Mouse (Mus musculus) heart, adult 8-10 months (tissue): ENCODE results near the gene Gper1. TPM values are rescaled to one million over a fixed set of nuclear protein-coding genes. Genes with fewer than 3 reads are reported as not detected.
A peak's percentile ranks its signal among the peaks of the same experiment; 100 is the strongest.

Experiments used
- DNase-seq: peaks from one replicate; pipeline ENCODE4 v3.0.0; 2022; ENCODE audit warnings: low spot score
- total RNA-seq, 4 experiments: library from RNA; stranded (reverse); gene quantifications; 2 replicates each; pipeline ENCODE4 v1.2.4; 2022

Gene Gper1
- total RNA-seq, 4 experiments from 2014 or later, result 1.1 to 1.6 (median 1.3) TPM

DNA sequence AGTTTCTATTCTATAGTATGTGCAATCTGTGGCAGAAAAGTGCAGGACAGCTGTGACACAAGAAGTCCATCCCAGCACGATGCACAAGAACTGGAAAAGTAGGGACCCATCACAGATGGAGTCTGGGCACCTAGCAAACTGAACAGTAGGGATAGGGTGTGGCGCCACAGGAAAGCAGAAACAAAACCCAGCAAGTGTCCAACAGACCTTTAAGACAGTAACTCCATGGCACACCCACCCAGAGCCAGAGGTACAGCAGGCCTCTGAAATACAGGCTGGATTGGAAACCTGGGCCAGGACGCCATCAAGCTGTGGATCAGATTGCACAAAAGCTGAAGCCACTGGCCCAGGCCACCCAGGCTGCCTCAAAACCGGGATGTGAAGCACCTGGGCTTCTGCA lies 20.0 kb downstream of the Gper1 start:
- DNase-seq, result no peak

DNA sequence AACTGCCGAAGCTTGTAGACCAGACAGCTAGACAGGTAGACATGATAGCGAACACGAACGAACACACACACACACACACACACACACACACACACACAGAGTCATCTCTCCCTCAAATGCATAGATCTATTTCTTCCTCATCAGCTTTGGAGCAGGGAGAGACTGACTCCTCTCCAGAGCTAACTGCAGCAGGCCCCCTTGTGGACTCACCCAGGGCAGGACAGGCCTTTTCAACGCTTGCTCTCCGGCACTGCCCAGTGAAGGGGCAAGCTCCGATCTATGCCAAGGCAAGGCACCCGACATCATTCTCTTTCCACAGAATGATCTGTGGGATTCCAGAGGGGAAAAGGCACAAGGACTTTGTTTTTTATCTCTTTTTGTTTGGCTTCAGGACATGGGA lies 22.3 kb downstream of the Gper1 start:
- DNase-seq, result no peak

DNA sequence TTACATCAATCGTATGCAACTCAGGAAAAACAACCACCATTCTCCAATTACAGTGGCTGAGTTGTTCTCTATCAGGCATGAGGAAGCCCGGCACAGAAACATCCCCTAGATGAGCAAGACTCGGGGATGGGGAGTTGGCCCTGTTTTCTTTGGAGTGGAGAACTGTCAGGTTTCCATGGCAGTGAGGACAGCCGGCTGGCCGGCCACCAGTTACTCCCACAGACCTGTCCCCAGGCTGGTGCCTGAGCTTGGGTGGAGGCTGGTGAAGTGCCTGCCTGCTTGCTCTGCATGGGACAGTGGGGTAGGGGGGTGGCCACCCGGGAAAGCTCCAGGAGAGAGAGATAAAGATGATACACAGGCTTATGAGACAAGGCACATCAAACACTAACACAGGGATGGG lies 25.1 kb downstream of the Gper1 start:
- DNase-seq, result no peak

DNA sequence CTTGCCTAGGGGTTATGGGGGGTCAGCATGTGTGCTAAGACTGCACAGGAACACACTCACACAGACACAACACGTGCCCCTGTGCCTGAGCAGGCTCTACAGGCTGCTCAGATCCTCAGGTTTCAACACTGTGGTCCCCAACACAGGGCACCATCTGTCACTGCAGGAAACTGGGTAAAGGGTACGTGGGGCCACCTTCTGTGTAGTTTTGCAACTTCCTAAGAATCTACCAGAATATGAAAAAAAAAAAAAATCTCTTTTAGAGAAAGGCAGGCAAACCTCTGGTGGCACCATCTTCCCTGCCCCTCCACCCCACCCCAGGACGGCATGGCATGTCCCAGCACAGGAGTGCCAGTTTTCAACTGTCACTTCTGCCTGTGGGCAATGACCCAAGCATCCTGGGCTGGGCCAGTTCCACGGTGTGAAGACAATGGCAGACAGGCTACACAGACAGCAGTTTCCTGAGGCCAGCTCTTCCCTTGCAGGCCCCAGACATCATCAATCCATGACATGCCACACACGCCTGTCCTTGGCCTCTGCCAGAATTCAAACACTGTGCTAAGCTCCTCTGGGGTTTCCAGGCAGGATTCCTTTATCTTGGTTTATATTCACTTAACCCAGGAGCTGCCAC lies 26.3 kb downstream of the Gper1 start:
- no peak for DNase-seq

DNA sequence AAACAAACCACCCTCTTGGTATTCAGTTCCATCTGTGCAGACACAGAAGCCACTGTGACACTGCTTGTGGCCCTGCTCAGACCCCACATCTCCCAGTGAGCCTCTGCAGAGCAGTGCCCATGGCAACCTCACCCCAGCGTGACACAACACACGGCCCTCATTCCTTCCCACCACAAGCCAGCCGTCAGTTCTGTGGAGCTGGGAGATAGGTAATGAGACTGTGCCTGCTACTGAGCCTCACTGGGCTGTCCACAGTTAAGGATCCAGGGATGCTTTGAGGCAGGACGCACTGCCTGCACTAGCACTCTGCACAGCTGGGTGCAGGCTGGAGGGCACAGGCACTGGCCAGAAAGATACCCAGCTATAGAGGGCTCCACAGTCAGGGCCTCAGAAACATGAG lies 27.0 kb downstream of the Gper1 start:
- DNase-seq, result no peak

DNA sequence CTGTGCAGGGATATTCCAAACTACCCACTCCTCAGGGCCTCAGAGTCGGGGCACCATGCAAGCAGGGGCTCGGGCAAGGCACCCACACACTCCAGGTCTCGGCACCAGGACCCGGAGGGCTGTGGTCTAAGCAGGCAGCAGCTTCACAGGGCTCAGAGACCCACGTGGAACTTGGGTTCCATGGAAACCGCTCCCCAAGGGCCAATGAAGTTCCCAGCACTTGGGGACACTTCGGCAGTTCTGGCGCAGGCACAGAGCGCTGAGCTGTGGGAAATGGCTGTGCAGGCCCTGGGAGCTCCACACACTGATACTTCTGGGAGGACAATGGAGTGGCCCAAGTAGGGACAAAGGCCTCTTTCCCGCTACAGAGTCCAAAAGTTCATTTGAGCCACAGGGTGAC lies 30.1 kb downstream of the Gper1 start:
- DNase-seq, result no peak

DNA sequence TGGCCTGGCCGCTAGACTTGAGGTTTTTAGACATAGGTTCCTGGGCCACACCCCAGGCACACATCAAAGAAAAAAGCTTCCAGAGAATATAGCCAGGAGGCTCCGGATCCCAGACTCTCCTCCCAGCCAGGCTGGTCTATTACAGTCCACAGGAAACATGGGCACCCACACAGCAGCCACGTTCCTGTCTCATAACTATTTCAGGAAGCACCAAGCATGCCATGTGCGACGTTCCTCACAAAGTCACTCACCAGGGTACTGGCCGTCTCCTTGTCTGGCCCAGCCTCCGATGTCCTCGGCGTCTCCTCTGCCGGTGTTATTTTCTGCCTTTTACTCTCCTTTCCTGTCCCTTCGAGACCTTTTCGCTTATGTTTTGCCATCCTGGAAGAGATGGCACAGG lies 32.2 kb downstream of the Gper1 start:
- no peak for DNase-seq

DNA sequence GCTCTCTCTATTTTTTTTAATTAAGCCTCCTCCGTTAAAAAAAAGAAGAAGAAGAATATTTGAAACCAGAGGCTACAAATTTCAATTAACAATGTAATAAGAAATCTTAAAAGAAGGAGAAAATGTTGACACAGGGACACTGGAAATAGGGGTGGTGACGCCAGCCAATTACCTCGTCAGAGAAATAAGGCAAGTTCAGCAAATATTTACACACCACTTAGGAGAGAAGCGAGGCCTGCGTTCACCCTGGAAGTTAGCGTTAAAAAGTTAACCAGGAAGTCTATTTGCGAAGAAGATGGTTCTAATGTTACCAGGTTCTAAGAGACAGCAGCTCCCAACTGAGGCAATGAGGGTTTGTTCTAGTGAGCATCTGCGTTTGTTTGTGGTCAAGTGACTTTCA lies 34.3 kb downstream of the Gper1 start:
- DNase-seq, result no peak

DNA sequence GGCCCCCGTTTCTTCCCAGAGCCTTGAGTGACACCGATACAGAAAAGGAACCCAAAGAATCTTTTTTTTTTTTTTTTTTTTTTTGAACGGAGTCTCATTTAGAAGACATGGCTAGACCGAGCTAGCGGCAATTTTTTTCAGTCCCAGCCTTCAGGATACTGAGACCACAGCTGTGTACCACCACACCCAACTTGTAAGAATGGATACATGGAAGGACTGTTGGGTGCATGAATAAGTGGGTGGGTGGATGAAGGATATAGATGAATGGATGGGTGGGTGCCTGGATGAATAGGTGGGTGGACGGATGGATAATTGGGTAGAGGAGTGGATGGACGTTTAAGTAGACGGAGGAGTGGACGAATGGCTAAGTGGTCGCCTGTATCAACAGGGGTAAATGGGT lies 37.0 kb downstream of the Gper1 start:
- DNase-seq, result no peak

DNA sequence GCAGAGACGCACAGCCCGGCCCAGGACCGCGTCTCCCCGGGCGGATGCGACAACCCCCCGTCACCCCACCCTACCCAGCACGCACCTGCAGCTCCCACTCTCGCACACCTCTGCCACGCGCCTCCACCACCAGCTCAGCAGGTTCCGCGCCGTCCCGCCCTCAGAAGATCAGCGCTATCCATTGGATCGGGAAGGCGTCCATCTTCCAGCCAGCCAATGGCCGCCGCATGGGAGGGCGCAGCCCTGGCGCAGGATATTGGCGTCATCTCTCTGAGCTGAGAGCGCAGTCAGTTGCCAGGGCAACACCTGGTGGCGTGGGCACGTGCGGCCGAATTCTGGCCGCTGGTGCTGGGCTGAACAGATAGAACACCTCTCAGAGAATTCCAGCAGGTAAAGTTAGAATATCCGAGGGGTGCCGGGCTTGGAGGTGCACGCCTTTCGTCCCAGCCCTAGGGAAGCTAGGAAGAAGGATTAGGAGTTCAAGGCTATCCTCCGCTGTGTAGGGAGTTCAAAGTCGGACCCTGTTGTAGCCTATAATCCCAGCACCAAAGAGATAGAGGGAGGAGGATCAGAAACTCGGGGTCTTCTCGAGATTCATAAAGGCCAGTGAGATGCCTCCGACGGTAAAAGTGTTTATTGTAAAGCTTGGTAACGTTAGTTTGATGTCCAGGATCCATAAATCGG lies 37.6 kb downstream of the Gper1 start, which contains the start of gene 3110082I17Rik:
Gene 3110082I17Rik (minus strand): TSS at position 144 of the 684 bp plus-strand sequence.
- peak; percentile 98 for DNase-seq

DNA sequence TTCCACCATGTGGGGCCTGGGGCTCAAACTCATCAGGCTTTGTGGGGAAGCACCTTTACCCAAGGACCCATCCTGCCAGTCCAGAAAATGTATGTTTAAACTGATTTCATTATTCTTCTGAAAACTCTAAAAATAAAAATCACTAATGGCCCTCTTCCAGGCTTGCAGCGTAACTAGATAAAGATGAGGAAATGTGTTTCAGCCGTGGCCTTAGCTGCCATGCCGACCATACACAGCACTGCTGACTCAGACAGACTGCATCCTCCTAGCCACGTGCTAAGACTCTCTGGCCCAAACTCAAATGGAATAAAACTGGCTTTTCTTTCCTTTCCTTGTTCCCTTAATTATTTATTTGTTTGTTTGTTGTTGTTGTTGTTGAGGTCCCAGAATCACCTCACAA lies 41.9 kb downstream of the Gper1 start:
- DNase-seq, result no peak

DNA sequence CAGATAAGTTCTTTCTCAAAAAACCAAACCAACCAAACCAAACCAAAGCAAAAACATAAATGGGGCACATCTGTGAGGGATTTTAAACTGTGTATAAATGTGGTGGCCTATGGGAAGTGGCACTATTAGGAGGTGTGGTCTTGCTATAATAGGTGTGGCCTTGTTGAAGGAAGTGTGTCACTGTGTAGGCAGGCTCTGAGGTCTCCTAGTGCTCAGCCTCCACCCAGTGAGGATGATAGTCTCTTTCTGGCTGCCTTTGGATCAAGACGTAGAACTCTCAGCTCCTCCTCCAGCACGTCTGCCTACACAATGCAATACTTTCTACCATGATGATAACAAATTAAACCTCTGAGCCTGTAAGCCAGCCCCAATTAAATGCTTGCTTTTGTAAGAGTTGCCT lies 43.4 kb downstream of the Gper1 start:
- DNase-seq, result no peak

DNA sequence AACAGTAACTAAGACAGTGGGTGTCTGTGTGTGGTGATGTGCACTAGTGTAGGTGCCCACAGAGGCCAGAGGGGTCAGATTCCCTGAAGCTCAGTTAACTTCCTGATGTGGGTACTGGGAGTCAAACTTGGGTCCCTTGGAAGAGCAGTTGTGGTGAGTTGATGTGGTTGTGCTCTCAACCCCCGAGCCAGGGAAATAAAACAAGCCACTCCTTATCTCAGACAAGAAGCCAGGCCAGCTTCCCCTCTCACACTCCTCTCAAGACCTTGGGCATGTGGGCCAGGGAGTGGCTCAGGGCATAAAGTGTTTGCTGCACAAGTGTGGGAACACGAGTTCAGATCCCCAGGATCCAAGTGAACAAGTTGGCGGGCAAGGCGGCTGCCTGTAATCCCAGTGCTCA lies 43.9 kb downstream of the Gper1 start:
- DNase-seq, result no peak

DNA sequence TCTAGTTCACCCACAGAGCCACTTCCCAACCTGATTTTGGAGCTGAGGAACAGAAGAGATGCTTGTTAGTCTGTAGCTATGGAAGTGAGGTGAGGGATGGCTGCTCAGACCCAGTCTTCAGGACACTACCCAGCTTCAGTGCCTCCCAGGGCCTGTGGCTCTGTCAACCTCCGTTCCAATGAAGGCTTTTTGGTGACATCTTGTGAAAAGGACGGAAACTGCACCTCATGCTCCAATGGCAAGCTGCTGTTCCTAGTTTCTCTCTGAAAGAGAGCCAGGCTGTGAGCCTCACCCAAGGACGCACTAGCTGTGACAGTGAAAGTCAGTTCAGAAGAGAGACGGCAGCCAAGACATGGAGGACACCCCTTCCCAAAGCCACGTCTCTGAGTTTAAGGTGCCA lies 45.0 kb downstream of the Gper1 start:
- DNase-seq, result no peak

DNA sequence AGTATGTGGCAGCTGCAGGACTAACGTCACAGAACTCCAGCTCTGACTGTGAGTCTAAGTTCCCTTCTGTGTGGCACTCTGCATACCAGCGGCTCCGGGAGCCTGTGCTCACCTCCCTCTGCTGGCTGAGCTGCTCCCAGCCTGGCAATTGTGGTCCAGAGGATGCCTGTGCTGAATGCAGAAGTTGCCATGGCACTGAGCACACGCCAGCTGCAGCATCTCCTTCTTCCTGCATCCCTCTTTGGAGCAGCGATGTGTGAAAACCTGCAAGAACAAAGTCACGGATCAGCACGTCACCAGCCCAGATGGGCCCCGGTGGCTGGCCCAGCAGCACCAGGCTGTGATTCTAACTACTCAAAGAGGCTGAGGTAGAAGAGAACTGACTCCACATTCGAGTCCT lies 51.8 kb downstream of the Gper1 start:
- DNase-seq, result no peak

Other genes starting within 250 kb of the Gper1 start
- gene Sun1, start 222.5 kb upstream of the Gper1 start, total RNA-seq, result 10 to 100 TPM; 48.0 to 58.0 (median 50.7) TPM
- 10 to 100 TPM; 39.1 to 45.9 (median 43.7) TPM for gene Get4, start 170.8 kb upstream of the Gper1 start, total RNA-seq
- 1 to 10 TPM; 2.1 to 4.2 (median 2.9) TPM for gene Adap1, start 97.5 kb upstream of the Gper1 start, total RNA-seq
- 100 to 1,000 TPM in 3 of 4 experiments, 10 to 100 TPM in 1; 96.9 to 114 (median 106) TPM for gene Cox19, start 71.7 kb upstream of the Gper1 start, total RNA-seq
- gene Cyp2w1, start 70.5 kb upstream of the Gper1 start, total RNA-seq, result not detected
- gene Gpr146, start 45.5 kb upstream of the Gper1 start, total RNA-seq, result 10 to 100 TPM; 43.1 to 55.6 (median 47.0) TPM
- gene C130050O18Rik, start 17.9 kb upstream of the Gper1 start, total RNA-seq, result 1 to 10 TPM in 1 of 4 experiments, under 1 TPM in 3; 0.49 to 1.2 (median 0.72) TPM
- 1 to 10 TPM; 5.4 to 8.7 (median 6.8) TPM for gene 3110082I17Rik, start 37.4 kb downstream of the Gper1 start, total RNA-seq
- 10 to 100 TPM; 16.2 to 18.2 (median 17.3) TPM for gene Zfand2a, start 61.4 kb downstream of the Gper1 start, total RNA-seq
- gene Uncx, start 120.3 kb downstream of the Gper1 start, total RNA-seq, result not detected